Mouse (Mus musculus) heart, embryonic 13.5 days (tissue): ENCODE data around the gene Kidins220. TPM values are rescaled to one million over a fixed set of nuclear protein-coding genes. Genes with fewer than 3 reads are reported as not detected.

Experiments used
- ATAC-seq: fragments of 200-750 bp; cut with Nextera tagmentation; 2 replicates; pipeline ENCODE4 v1.8.0; 2017; ENCODE audit warnings: moderate TSS enrichment; ENCODE audit not compliant: insufficient number of reproducible peaks, low FRiP score, low TSS enrichment; ENCODE audit errors: extremely low read depth
- H3K27ac ChIP-seq: fragments of 300-500 bp; sonication (generic); replicated peaks from 2 replicates; pipeline ENCODE4 v1.5.1; 2015; ENCODE audit warnings: moderate library complexity, mild to moderate bottlenecking, inconsistent platforms
- H3K27me3 ChIP-seq: fragments of 300-500 bp; sonication (generic); replicated peaks from 2 replicates; pipeline ENCODE4 v1.6.1; 2015; ENCODE audit warnings: mild to moderate bottlenecking, inconsistent platforms
- H3K36me3 ChIP-seq: fragments of 300-500 bp; sonication (generic); 2 replicates; pipeline ENCODE4 v1.6.1; 2015; ENCODE audit warnings: mild to moderate bottlenecking, inconsistent platforms
- H3K4me1 ChIP-seq: fragments of 300-500 bp; sonication (generic); 2 replicates; pipeline ENCODE4 v1.6.1; 2015; ENCODE audit warnings: inconsistent platforms
- H3K4me2 ChIP-seq: fragments of 300-500 bp; sonication (generic); 2 replicates; pipeline ENCODE4 v1.6.1; 2015; ENCODE audit warnings: inconsistent platforms, mild to moderate bottlenecking, moderate library complexity
- H3K4me3 ChIP-seq: fragments of 300-500 bp; sonication (generic); 2 replicates; pipeline ENCODE4 v1.5.1; 2015; ENCODE audit warnings: moderate library complexity, mild to moderate bottlenecking, inconsistent platforms
- H3K9ac ChIP-seq: fragments of 300-500 bp; sonication (generic); 2 replicates; pipeline ENCODE4 v1.6.1; 2015; ENCODE audit warnings: inconsistent platforms, mild to moderate bottlenecking, moderate library complexity
- H3K9me3 ChIP-seq: fragments of 300-500 bp; sonication (generic); 2 replicates; pipeline ENCODE4 v1.6.1; 2016; ENCODE audit warnings: inconsistent platforms
- WGBS: fragments of 180-500 bp; shearing (Covaris S2); methylation state at CpG from one replicate; pipeline ENCODE4 v1.1.7; 2015; ENCODE audit warnings: mixed read lengths; 5-methylcytosine and 5-hydroxymethylcytosine counted together
- polyA plus RNA-seq: library from polyadenylated mRNA; unstranded; fragments of >200 nt; fragmentation: Nextera tagmentation; extraction: Ambion mirVana; gene quantifications from 2 replicates; pipeline ENCODE4 v1.2.1, GENCODE M21; 2015

Gene Kidins220
- polyA plus RNA-seq, 1 experiment from 2014 or later: 30.1 TPM

DNA sequence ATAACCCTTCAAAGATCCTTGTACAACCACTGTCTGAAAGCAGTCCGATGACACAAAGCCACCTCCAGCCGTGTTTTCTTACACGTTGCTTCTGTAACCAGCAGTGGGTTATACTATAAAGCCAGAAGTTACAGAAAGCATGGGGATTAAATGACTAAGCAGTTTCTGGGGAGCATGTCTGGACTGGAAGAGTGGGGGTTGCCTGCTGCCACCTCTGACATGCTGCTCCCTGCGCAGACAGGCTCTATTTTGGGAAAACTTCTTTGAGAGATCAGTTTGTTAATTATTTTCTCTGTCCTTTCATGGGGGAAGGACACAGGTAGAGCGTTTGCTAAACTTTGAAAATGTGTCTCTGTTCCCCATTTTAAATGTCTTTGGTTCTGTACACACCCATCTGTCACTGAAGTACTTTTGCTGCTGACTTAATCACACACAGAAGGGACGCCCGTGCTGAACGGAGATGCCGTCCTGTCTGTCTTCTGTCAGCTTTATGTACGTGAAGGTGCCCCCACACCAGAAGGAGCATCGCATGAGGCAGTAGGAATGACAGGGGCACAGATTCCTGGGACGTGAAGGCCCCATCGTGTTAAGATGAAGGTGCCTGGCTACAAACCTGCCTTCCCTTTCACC, 11.2 kb upstream of the Kidins220 start:
- peak overlapping the region; percentile 72 for H3K9ac ChIP-seq
- peaks cover 27% of the 10 kb centered on the region for H3K4me1 ChIP-seq
- ATAC-seq: no peak
- H3K4me2 ChIP-seq: peak overlapping the region; percentile 65
- 35% methylated on average over 13 of the region's 13 CpGs for WGBS
- peaks cover 5% of the 10 kb centered on the region; the same call in 1 of the 2 replicates for H3K9me3 ChIP-seq
- H3K27me3 ChIP-seq: no peaks in the 10 kb centered on the region
- peak overlapping the region; percentile 71 for H3K27ac ChIP-seq
- H3K4me3 ChIP-seq: peak overlapping the region; percentile 36
- H3K36me3 ChIP-seq: peaks cover 12% of the 10 kb centered on the region

GRCm38 (mm10) chr12:24965406-24965805, 9.3 kb upstream of the Kidins220 start:
- H3K27ac ChIP-seq: no peak overlapping the region
- peaks cover 8% of the 10 kb centered on the region for H3K9me3 ChIP-seq
- H3K4me1 ChIP-seq: peaks cover 22% of the 10 kb centered on the region
- no peak for ATAC-seq
- no peak overlapping the region for H3K4me2 ChIP-seq
- H3K9ac ChIP-seq: no peak overlapping the region
- no peak overlapping the region for H3K4me3 ChIP-seq
- 79% methylated on average over 6 of the region's 6 CpGs for WGBS
- H3K27me3 ChIP-seq: no peaks in the 10 kb centered on the region
- no peaks in the 10 kb centered on the region for H3K36me3 ChIP-seq

DNA sequence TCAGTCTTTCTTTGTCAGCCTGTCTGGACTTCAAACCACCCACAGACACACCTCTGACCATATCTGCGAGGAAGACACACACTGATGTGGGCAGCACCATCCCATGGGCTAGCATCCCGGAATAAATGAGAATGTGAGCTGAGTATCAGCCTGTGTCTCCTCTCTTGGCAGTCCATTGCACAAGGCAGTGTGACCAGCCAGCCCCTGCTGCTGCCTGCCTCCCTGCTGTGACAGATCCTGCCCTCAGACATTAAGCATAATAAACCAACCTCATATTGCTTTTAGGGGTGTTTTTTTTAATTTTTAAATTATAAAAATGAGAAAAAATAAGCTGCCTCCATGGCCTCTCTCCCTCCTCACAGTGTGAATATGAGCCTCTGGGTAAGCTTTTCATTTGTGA, 8.7 kb upstream of the Kidins220 start:
- Histone ChIP-seq H3K9ac (no peak overlapping the region), H3K27me3 (no peaks in the 10 kb centered on the region), H3K4me2 (no peak overlapping the region), H3K36me3 (no peaks in the 10 kb centered on the region), H3K9me3 (peaks cover 8% of the 10 kb centered on the region), H3K4me3 (no peak overlapping the region), H3K27ac (no peak overlapping the region), H3K4me1 (peaks cover 22% of the 10 kb centered on the region)
- ATAC-seq: no peak
- 96% methylated on average over 2 of the region's 2 CpGs for WGBS

GRCm38 (mm10) chr12:24971490-24972200, 3.1 kb upstream of the Kidins220 start:
- Histone ChIP-seq H3K27ac (no peak overlapping the region), H3K4me1 (peaks cover 28% of the 10 kb centered on the region), H3K9ac (no peak overlapping the region), H3K4me3 (no peak overlapping the region), H3K9me3 (peaks cover 6% of the 10 kb centered on the region), H3K27me3 (no peaks in the 10 kb centered on the region), H3K36me3 (no peaks in the 10 kb centered on the region), H3K4me2 (no peak overlapping the region)
- ATAC-seq: no peak
- WGBS: 80% methylated on average over 5 of the region's 5 CpGs

- no peak overlapping the region for H3K9ac ChIP-seq
- H3K9me3 ChIP-seq: peaks cover 3% of the 10 kb centered on the region
- 56% methylated on average over 8 of the region's 8 CpGs for WGBS
- no peak for ATAC-seq
- H3K36me3 ChIP-seq: no peaks in the 10 kb centered on the region
- H3K27ac ChIP-seq: no peak overlapping the region
- H3K4me2 ChIP-seq: no peak overlapping the region
- H3K4me1 ChIP-seq: peaks cover 38% of the 10 kb centered on the region
- no peak overlapping the region for H3K4me3 ChIP-seq
- no peaks in the 10 kb centered on the region for H3K27me3 ChIP-seq
Observed at GRCm38 (mm10) chr12:24972371-24973350, 2.1 kb upstream of the Kidins220 start.

GRCm38 (mm10) chr12:24973586-24973985, 1.1 kb upstream of the Kidins220 start:
- no peaks in the 10 kb centered on the region for H3K27me3 ChIP-seq
- WGBS: 22% methylated on average over 5 of the region's 5 CpGs
- no peaks in the 10 kb centered on the region for H3K36me3 ChIP-seq
- ATAC-seq: no peak; the same call in 1 of the 2 replicates
- no peak overlapping the region for H3K27ac ChIP-seq
- H3K4me2 ChIP-seq: no peak overlapping the region
- no peak overlapping the region for H3K9ac ChIP-seq
- peaks cover 3% of the 10 kb centered on the region for H3K9me3 ChIP-seq
- no peak overlapping the region for H3K4me3 ChIP-seq
- peaks cover 38% of the 10 kb centered on the region for H3K4me1 ChIP-seq

DNA sequence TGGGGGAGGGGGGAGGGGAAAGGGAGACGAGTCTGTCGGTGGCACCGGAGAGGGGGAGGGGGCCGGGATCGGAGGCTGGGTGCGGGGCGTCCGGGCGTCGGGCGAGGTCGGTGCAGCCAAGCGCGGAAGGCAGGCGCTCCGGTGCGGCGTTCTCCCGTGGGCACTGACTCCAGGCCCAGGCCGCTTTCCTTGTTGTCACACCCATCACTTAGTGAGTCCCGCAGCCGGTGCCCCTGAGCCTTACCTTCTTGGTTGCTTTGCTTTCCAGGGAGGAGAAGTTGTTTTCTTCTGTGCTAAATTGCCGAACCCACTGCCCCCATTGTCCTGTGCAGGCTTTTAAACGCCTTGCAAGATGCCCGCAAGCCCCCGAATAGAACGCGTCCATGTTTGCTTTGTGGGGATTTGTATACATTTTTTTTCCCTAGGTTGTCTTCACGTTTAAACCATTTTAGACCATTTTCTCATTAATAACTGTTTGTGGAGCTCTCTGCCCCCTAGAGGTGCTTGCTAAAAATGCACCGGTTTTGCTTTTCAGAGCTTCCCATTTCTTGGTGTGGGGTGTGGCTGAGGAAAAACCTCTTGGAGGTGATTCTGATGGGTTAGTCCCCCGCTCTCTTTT, 499 bp downstream of the Kidins220 start:
- H3K27me3 ChIP-seq: no peaks in the 10 kb centered on the region
- peak overlapping the region; percentile 87 for H3K9ac ChIP-seq
- peaks cover 3% of the 10 kb centered on the region; the same call in 1 of the 2 replicates for H3K36me3 ChIP-seq
- H3K9me3 ChIP-seq: no peaks in the 10 kb centered on the region
- peak overlapping the region; percentile 82 for H3K4me2 ChIP-seq
- no peak; the same call in 1 of the 2 replicates for ATAC-seq
- peak overlapping the region; percentile 87 for H3K4me3 ChIP-seq
- WGBS: under 1% methylated on average over 31 of the region's 31 CpGs
- peak overlapping the region; percentile 94 for H3K27ac ChIP-seq
- peaks cover 48% of the 10 kb centered on the region for H3K4me1 ChIP-seq

DNA sequence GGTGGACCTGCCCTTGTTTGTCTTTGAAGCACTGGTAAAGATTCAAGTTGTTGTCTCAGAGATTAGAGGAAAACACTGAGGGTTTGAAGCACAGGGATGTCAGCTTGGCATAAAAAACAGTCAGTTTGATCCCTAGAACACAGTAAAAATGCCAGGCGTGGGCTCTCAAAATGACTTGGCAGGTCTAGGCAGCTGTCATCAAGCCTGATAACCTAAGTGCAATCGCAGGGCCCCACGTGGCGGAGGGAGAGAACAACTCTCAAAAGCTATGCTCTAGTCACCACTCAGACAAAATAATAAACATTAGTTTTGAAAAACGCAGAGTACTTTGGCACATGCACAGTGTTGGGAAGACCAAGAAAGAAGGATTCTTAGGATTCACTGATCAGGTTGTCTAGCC, 10.5 kb downstream of the Kidins220 start:
- no peak for ATAC-seq
- H3K27me3 ChIP-seq: no peaks in the 10 kb centered on the region
- H3K36me3 ChIP-seq: peaks cover 66% of the 10 kb centered on the region
- no peak overlapping the region for H3K4me3 ChIP-seq
- H3K4me2 ChIP-seq: no peak overlapping the region; the same call in 1 of the 2 replicates
- 43% methylated on average over 5 of the region's 5 CpGs for WGBS
- no peaks in the 10 kb centered on the region for H3K9me3 ChIP-seq
- H3K27ac ChIP-seq: peak overlapping the region; percentile 15; the same call in 1 of the 2 replicates
- peaks cover 55% of the 10 kb centered on the region for H3K4me1 ChIP-seq
- 0 out of 2 replicates have a peak overlapping the region, but pooled peaks have one; percentile 28 for H3K9ac ChIP-seq

- no peak overlapping the region for H3K4me2 ChIP-seq
- H3K4me3 ChIP-seq: no peak overlapping the region
- no peak for ATAC-seq
- H3K27me3 ChIP-seq: no peaks in the 10 kb centered on the region
- WGBS: 97% methylated on average over 4 of the region's 4 CpGs
- no peak overlapping the region for H3K9ac ChIP-seq
- H3K9me3 ChIP-seq: no peaks in the 10 kb centered on the region
- peaks cover 4% of the 10 kb centered on the region; the same call in 1 of the 2 replicates for H3K4me1 ChIP-seq
- no peak overlapping the region for H3K27ac ChIP-seq
- H3K36me3 ChIP-seq: peaks cover 96% of the 10 kb centered on the region
Observed at GRCm38 (mm10) chr12:24995350-24995749, 20.6 kb downstream of the Kidins220 start.

- Histone ChIP-seq H3K9me3 (no peaks in the 10 kb centered on the region), H3K4me2 (no peak overlapping the region), H3K4me3 (no peak overlapping the region), H3K4me1 (peaks cover 4% of the 10 kb centered on the region; the same call in 1 of the 2 replicates), H3K27me3 (no peaks in the 10 kb centered on the region), H3K36me3 (peaks cover 90% of the 10 kb centered on the region), H3K27ac (no peak overlapping the region), H3K9ac (no peak overlapping the region)
- ATAC-seq: no peak
- WGBS: 80% methylated on average over 6 of the region's 6 CpGs
Observed at GRCm38 (mm10) chr12:25005350-25005749, 30.6 kb downstream of the Kidins220 start.
